Mouse (Mus musculus) liver, embryonic 13.5 days (tissue): ENCODE results near the gene Oas1d. TPM values are rescaled to one million over a fixed set of nuclear protein-coding genes. Genes with fewer than 3 reads are reported as not detected.
"Not testable (repeated sequence)": the region's sequence is repeated elsewhere in the genome, so short reads cannot be mapped to it uniquely, and the experiment has no call there.

Experiments used
- ATAC-seq: fragments of 200-750 bp; cut with Nextera tagmentation; 2 replicates; pipeline ENCODE4 v1.8.0; 2017; ENCODE audit warnings: low read depth, mild to moderate bottlenecking, moderate number of reproducible peaks, moderate library complexity
- DNase-seq: peaks from one replicate; pipeline ENCODE4 v3.0.0; 2022
- H3K27ac ChIP-seq: fragments of 300-500 bp; sonication (generic); 2 replicates; pipeline ENCODE4 v1.5.1; 2015; ENCODE audit warnings: moderate library complexity, mild to moderate bottlenecking, inconsistent platforms
- H3K27me3 ChIP-seq: fragments of 300-500 bp; sonication (generic); 2 replicates; pipeline ENCODE4 v1.6.1; 2015; ENCODE audit warnings: mild to moderate bottlenecking, inconsistent platforms
- H3K36me3 ChIP-seq: fragments of 300-500 bp; sonication (generic); 2 replicates; pipeline ENCODE4 v1.6.1; 2015; ENCODE audit warnings: mild to moderate bottlenecking, inconsistent platforms
- H3K4me1 ChIP-seq: fragments of 300-500 bp; sonication (generic); replicated peaks from 2 replicates; pipeline ENCODE4 v1.6.1; 2015; ENCODE audit warnings: inconsistent platforms
- H3K4me2 ChIP-seq: fragments of 300-500 bp; sonication (generic); 2 replicates; pipeline ENCODE4 v1.6.1; 2015; ENCODE audit warnings: inconsistent platforms, mild to moderate bottlenecking, moderate library complexity
- H3K4me3 ChIP-seq: fragments of 300-500 bp; sonication (generic); replicated peaks from 2 replicates; pipeline ENCODE4 v1.5.1; 2015; ENCODE audit warnings: mild to moderate bottlenecking, inconsistent platforms
- H3K9ac ChIP-seq: fragments of 300-500 bp; sonication (generic); 2 replicates; pipeline ENCODE4 v1.6.1; 2015; ENCODE audit warnings: mild to moderate bottlenecking, inconsistent platforms
- H3K9me3 ChIP-seq: fragments of 300-500 bp; sonication (generic); replicated peaks from 2 replicates; pipeline ENCODE4 v1.6.1; 2016; ENCODE audit warnings: inconsistent platforms
- WGBS: fragments of 180-500 bp; shearing (Covaris S2); methylation state at CpG from one replicate; pipeline ENCODE4 v1.1.7; 2015; ENCODE audit not compliant: insufficient replicate concordance; 5-methylcytosine and 5-hydroxymethylcytosine counted together
- polyA plus RNA-seq: library from polyadenylated mRNA; unstranded; fragments of >200 nt; fragmentation: Nextera tagmentation; extraction: Ambion mirVana; gene quantifications from 2 replicates; pipeline ENCODE4 v1.2.1, GENCODE M21; 2015

Gene Oas1d
- polyA plus RNA-seq = not detected in 2 replicates

- ATAC-seq, H3K9me3 ChIP-seq: not testable (repeated sequence)
These were observed at the start of gene Oas1d for GRCm38 (mm10) chr5:120914204-120914603. Gene Oas1d (plus strand): TSS chr5:120914536.

GRCm38 (mm10) chr5:120865336-120865860 is 48.9 kb upstream of the Oas1d start:
- Histone ChIP-seq H3K9me3 (no peaks in the 10 kb centered on the region), H3K4me2 (no peak overlapping the region), H3K27ac (no peak overlapping the region), H3K4me1 (no peaks in the 10 kb centered on the region), H3K27me3 (no peaks in the 10 kb centered on the region), H3K4me3 (no peak overlapping the region), H3K9ac (no peak overlapping the region), H3K36me3 (no peaks in the 10 kb centered on the region)
- WGBS = 55% methylated on average over 3 of the region's 3 CpGs
- ATAC-seq (no peak), DNase-seq (no peak)

More at GRCm38 (mm10) chr5:120914204-120914603, at the start of gene Oas1d:
- not testable (repeated sequence) for H3K9ac ChIP-seq, H3K36me3 ChIP-seq, H3K4me3 ChIP-seq, H3K4me2 ChIP-seq, H3K27me3 ChIP-seq, H3K27ac ChIP-seq, DNase-seq, H3K4me1 ChIP-seq
- 38% methylated on average over 8 of the region's 8 CpGs for WGBS

DNA sequence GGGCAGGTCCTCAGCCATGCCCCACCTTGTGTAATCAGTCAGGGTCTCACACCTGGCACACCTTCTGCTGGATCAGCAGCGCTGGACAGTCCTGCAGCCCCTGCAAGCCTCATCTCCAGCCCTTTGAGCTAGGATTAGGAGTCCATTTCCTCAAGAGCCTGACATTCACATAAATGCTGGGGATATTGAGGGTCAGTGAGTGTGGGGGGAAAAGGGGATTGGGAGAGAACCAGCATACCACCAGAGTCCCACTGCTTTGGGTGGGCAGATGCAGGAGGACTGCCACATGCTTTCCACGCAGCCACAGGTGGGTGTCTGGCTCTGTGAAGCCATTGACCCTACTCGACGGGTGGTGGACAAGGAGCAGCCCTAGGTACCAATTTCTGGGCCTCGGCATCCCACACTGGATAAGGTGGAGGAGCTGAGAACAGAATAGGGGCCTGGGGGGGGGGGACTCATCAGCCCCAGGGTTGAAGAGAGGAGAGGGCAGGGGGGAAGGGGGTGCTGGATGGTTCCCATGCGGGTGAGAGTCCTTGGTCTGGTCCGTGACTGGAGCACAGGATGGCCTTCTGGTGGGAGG is 44.8 kb upstream of the Oas1d start:
- Histone ChIP-seq H3K4me3 (no peak overlapping the region), H3K27ac (no peak overlapping the region), H3K9me3 (no peaks in the 10 kb centered on the region), H3K36me3 (no peaks in the 10 kb centered on the region), H3K9ac (no peak overlapping the region), H3K27me3 (no peaks in the 10 kb centered on the region), H3K4me1 (no peaks in the 10 kb centered on the region), H3K4me2 (no peak overlapping the region)
- ATAC-seq (no peak), DNase-seq (no peak)
- 51% methylated on average over 7 of the region's 7 CpGs for WGBS

- Histone ChIP-seq H3K9ac (no peak overlapping the region), H3K4me3 (no peak overlapping the region), H3K27me3 (no peaks in the 10 kb centered on the region), H3K9me3 (no peaks in the 10 kb centered on the region), H3K4me1 (no peaks in the 10 kb centered on the region), H3K4me2 (no peak overlapping the region), H3K27ac (no peak overlapping the region), H3K36me3 (no peaks in the 10 kb centered on the region)
- DNase-seq = no peak
- 40% methylated on average over 3 of the region's 3 CpGs for WGBS
- ATAC-seq = no peak
These were observed 44.3 kb upstream of the Oas1d start for GRCm38 (mm10) chr5:120870081-120870480.

- DNase-seq (no peak), ATAC-seq (no peak)
- no peak overlapping the region for H3K9ac ChIP-seq
- H3K27ac ChIP-seq = no peak overlapping the region
- no peaks in the 10 kb centered on the region for H3K4me1 ChIP-seq
- no peaks in the 10 kb centered on the region for H3K36me3 ChIP-seq
- no peak overlapping the region for H3K4me3 ChIP-seq
- WGBS = 63% methylated on average over 7 of the region's 7 CpGs
- no peak overlapping the region for H3K4me2 ChIP-seq
- no peaks in the 10 kb centered on the region for H3K9me3 ChIP-seq
- H3K27me3 ChIP-seq = no peaks in the 10 kb centered on the region
These were observed 43.6 kb upstream of the Oas1d start for GRCm38 (mm10) chr5:120870782-120871181.

- ATAC-seq = no peak
- no peak for DNase-seq
- H3K4me2 ChIP-seq = no peak overlapping the region
- H3K27me3 ChIP-seq = no peaks in the 10 kb centered on the region
- H3K4me3 ChIP-seq = no peak overlapping the region
- H3K9me3 ChIP-seq = no peaks in the 10 kb centered on the region
- no peak overlapping the region for H3K27ac ChIP-seq
- H3K4me1 ChIP-seq = no peaks in the 10 kb centered on the region
- H3K36me3 ChIP-seq = no peaks in the 10 kb centered on the region
- H3K9ac ChIP-seq = no peak overlapping the region
- 33% methylated on average over 2 of the region's 2 CpGs for WGBS
These were observed 42.9 kb upstream of the Oas1d start for GRCm38 (mm10) chr5:120871469-120871868.

GRCm38 (mm10) chr5:120876839-120877238 is 37.5 kb upstream of the Oas1d start:
- H3K27me3 ChIP-seq, H3K4me2 ChIP-seq, ATAC-seq, H3K4me1 ChIP-seq, DNase-seq, H3K27ac ChIP-seq, H3K9ac ChIP-seq, H3K9me3 ChIP-seq, H3K4me3 ChIP-seq, H3K36me3 ChIP-seq: not testable (repeated sequence)
- 42% methylated on average over 2 of the region's 3 CpGs for WGBS

DNA sequence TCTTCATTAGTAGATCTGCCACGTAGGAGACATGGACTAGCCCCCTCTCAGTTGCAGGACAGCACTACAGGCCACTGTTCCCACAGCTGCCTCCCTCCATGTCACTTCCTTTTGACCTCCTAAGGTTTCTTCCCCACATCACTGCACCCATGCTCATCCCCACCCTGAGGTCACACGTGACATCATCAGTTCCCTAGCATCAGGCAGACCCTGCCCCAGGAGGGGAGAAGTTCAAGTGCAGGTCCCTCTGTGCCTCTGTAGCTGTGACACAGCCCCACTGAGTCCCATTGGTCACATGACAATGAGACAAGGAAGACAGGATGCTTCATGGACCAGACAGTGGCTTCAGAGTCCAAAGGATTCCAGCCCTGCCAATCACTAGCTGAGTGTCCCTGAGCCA is 36.9 kb upstream of the Oas1d start:
- not testable (repeated sequence) for H3K4me3 ChIP-seq, H3K9ac ChIP-seq, ATAC-seq, H3K36me3 ChIP-seq, H3K9me3 ChIP-seq, H3K4me1 ChIP-seq, H3K4me2 ChIP-seq, DNase-seq, H3K27ac ChIP-seq, H3K27me3 ChIP-seq
- WGBS = 46% methylated on average over 2 of the region's 2 CpGs

DNA sequence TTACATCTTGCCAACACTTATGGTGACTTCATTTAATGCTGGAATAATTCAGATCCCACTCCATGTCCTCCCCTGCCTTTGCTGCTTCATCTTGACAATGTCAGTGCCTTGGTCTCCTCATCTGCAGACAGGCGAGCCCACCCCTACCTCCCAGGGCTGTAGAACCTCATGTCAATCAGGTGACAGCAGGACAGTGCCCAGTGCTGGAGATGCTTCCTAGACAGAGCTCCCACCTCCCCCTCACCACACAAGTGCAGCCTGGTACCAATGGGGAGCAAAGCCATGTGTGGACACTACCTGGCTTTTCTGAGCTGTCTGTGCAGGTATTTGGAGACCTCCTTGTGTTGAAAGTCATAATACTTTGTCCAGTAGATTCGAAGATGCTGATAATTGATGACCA is 35.5 kb upstream of the Oas1d start:
- 19% methylated on average over 2 of the region's 2 CpGs for WGBS
- H3K27me3 ChIP-seq, H3K4me1 ChIP-seq, ATAC-seq, H3K4me2 ChIP-seq, DNase-seq, H3K4me3 ChIP-seq, H3K9me3 ChIP-seq, H3K9ac ChIP-seq, H3K27ac ChIP-seq, H3K36me3 ChIP-seq: not testable (repeated sequence)

GRCm38 (mm10) chr5:120881681-120882080 is 32.7 kb upstream of the Oas1d start:
- 68% methylated on average over 6 of the region's 6 CpGs for WGBS
- not testable (repeated sequence) for H3K4me1 ChIP-seq, H3K9ac ChIP-seq, H3K27me3 ChIP-seq, H3K4me2 ChIP-seq, H3K27ac ChIP-seq, H3K36me3 ChIP-seq, ATAC-seq, DNase-seq, H3K4me3 ChIP-seq, H3K9me3 ChIP-seq

DNA sequence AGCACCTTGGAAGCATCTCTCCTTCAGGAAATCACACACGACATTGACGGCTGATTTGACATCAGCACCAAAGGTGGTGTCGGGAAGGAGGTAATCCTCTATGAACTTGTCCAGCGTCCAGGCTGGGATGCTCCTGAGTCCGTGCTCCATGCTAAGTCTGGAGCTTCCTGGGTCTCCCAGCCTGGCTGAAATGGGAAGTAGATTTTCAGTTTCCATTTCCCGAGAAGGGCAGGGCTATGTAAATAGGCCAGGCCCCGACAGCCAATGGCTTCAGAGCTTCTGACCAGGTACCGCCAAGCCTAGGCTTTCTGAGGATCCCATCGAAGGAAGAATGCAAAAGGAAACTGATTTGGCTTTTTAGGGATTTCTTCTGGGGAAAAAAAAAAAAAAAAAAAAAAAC is 26.9 kb upstream of the Oas1d start, which contains the start of gene Oas1g:
Gene Oas1g (minus strand): TSS at position 201 of the 400 bp plus-strand sequence.
- H3K4me3 ChIP-seq, DNase-seq: not testable (repeated sequence)
- 9% methylated on average over 5 of the region's 9 CpGs for WGBS

GRCm38 (mm10) chr5:120887831-120888230 is 26.5 kb upstream of the Oas1d start:
- WGBS = 31% methylated on average over 6 of the region's 6 CpGs
- H3K9ac ChIP-seq = no peak overlapping the region
- H3K4me3 ChIP-seq = no peak overlapping the region
- H3K27me3 ChIP-seq = no peaks in the 10 kb centered on the region
- H3K9me3 ChIP-seq = no peaks in the 10 kb centered on the region
- H3K4me1 ChIP-seq = no peaks in the 10 kb centered on the region
- ATAC-seq = no peak
- no peak overlapping the region for H3K27ac ChIP-seq
- no peak for DNase-seq
- H3K4me2 ChIP-seq = no peak overlapping the region
- H3K36me3 ChIP-seq = no peaks in the 10 kb centered on the region

More for the DNA sequence above, 26.9 kb upstream of the Oas1d start, which contains the start of gene Oas1g:
- not testable (repeated sequence) for ATAC-seq, H3K4me2 ChIP-seq, H3K27ac ChIP-seq, H3K27me3 ChIP-seq, H3K4me1 ChIP-seq, H3K36me3 ChIP-seq, H3K9ac ChIP-seq, H3K9me3 ChIP-seq
